Mouse (Mus musculus): Measurements from ENCODE around the gene Slc36a2.

The Slc36a2 gene

DNA sequence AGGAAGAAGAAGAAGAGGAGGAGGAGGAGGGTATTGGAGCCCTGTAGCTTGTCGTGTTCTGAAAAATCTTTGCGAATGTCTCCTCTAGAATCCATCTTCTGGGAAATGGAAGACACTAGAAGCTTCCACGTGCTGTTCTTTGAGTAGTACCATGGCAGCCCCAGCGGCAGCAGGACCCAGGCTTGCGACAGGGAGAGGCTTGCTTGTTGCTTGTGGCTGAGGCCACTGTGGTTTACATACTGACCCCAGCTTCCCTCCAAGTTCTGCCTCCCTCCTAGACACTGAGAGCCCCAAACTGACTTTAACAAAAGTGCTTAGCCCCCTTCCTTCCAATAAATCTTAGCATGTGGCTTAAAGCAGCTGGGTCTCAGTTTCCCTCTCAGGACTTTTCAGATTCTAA, 631 bp downstream of the Slc36a2 start:
- DNase-seq (ENCODE audit: low read depth): no peak

DNA sequence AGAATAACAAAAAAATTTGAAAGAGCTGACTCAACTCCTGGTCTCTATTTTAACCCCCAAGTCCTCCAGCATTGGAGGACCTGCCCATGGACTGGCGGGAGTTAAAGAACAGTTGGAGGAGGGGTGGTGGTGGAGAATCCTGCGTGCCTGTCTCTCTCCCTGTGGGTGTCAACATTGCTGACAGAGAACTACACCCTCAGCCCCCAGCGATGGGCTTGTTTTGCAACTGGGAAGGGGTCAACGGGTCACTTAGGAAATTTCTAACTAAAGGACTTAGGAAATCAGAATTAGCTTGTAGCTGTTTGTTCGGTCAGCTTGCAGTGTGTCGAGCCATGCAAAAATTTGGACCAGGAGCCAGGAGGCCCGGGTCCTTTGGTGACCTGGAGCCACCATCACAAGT, 1.8 kb downstream of the Slc36a2 start:
- no peak for DNase-seq (ENCODE audit: low read depth)

DNA sequence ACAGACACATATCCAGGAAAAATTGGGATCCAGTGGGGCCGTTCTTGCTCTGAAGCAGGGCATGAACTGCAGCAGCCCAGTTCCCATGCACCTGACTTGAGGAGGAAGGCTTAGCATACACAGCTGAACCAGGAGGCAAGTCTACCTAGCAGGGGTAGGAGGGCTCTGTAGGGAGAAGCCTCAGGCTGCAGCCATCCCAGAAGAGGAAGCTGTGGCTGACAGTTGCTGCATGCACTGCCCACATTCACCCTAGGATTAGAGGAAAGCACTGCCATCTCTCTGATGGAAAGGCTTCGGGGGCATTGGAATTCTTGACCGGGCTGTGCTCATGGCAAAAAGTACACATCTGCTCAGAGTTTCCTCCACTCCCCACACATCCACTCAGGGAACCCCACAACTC, 5.0 kb downstream of the Slc36a2 start:
- no peak for DNase-seq (ENCODE audit: low read depth)

DNA sequence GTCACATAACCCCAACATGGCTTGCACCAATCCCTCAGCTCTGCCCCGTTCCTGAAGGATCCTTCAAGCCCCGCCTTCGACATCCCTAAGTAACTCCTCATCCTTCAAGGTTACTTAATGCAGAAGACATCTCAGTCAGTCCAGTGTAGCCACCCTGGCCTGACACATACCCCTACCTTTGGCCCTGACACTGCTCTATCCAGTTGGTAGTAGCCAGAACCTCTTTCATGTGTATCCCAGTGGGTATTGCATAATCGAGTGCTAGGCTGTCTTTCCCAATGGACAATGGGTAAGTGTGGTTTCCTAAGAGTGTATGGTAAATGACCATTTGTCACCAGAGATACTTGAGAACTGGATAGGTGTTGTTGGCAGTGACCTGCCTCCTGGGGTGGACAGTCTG, 6.0 kb downstream of the Slc36a2 start:
- no peak for DNase-seq (ENCODE audit: low read depth)

DNA sequence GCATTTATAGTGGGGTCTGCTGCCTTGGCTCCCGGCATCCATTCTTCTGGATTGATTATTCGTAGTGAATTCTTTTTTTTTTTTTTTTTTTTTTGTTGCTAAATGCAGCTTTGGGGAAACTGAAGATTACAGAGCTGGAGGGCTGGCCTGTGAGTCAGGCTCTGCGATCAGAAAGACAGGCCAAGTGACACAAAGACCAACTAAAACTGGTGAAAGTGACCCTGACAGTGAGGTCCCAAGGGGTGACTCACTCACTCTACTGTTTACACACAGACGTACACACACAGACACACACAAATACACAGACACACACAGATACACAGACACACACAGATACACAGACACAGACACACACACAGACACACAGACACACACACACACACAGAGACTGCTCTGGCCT, 14.4 kb downstream of the Slc36a2 start:
- no peak for DNase-seq (ENCODE audit: low read depth)

DNA sequence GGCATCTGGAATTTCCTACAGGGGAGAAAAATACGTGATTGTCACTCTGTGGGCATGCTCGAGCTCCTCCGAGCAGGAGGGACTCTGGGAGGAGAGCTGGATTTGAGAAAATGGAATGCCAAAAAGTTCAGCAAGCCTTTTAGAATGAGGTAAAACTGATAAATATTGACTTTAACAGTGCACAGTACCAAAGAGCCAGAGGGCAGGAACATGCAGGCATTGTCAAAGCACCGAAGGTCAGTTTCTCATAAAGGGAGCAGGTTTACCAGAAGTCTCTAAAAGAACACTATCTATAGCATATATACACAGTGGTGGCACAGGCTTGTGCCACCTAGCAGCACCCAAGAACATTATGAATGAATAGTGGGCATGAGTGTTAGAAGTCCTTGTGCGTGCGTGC, 16.0 kb downstream of the Slc36a2 start:
- no peak for DNase-seq (ENCODE audit: low read depth)

DNA sequence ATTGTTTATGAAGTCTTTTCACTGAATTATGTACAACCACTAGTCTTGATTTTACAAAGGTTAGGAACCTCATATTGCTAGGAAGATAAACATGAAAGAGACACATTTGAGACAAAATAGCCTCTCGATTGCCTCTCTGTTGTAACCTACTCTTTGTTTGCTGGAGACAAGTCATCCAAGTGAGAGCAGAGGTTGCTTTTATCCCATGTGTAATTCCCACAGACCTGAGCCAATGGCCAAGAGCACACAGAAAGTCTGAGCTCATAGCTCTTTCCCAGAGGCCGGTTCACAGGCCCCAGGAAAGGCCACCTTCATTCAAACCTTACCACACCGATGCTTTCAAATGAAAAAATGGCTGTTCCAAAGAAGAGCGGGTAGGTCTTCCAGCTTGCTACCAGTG, 16.4 kb downstream of the Slc36a2 start:
- DNase-seq (ENCODE audit: low read depth): no peak

DNA sequence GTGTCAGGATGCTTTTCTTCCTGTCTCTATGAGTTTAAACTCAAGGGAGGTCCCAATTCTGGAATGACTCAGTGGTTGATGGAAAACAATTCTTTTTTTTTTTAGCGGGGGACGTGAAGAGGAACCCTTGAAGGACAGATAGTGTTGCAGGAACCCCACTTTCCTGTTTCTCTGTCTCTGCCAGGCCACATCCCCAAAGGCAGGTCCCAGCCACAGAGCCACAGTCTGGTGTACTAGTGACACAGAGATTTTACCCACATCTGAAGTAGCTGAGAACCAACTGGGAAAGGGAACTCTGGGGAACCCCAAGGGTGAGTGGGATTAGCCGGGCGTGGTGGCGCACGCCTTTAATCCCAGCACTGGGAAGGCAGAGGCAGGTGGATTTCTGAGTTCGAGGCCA, 19.1 kb downstream of the Slc36a2 start:
- DNase-seq (ENCODE audit: low read depth): no peak

DNA sequence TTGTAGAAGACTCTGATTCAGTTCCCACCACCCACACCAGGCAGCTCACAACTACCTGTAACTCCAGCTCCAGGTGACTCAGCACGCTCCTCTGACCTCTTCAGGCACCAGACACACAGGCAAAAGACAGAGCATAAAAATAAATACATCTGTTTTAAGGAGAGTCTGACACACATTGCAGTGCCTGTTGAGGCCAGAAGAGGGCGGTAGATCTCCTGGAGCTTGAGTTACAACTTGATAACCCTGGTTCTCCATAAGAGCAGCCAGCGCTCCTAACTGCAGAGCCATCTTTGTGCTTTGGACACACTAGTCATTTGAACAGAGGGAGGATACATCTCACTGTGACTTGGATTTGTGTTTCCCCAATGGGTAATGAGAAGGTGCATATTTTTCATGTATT, 20.2 kb downstream of the Slc36a2 start:
- no peak for DNase-seq (ENCODE audit: low read depth)

DNA sequence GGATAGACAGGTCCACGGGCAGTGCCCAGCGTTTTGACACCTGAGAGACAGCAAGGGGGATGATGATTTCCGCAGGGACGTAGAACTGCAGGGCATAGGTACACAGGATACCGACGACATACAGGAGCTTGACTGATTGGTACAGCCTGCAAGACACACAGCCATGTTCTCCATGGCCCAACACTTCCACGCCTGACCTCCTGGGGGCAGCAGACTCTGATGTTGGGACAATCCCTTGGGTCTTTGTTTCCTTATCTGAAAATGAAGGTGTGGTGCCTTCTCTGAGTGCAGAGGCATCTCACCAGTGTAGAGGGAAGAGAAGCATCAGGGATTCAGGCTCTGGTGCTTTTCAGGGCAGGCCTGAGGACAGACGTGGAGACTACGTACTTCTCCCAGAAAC, 22.2 kb downstream of the Slc36a2 start:
- DNase-seq (ENCODE audit: low read depth): no peak

DNA sequence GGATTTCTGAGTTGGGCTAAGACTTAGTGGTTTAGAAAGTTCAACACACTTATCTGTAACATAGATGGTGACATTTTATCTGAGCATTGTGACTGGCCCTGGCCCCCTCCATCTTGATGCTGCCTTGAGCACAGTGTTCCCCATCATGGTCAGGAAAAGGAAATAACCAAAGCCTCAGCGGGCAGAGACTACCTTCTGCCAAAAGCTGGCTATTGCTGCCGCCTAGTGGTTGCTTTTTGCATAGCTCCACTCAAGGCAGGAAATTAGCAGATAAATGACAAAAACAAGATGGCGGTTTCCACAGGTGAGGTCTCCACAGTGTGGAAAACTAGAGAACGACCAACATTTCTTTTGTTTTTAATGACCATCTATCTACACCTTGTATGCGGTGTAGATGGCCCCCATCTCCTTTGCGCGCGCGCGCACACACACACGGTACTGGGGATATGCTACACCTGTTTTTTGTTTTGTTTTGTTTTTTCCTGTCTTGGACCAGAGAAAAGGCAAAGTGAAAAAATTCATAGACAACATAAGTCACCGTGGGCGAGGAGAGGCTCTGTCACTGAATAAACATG, 26.0 kb downstream of the Slc36a2 start:
- peak; percentile 56 for DNase-seq (ENCODE audit: low read depth)

DNA sequence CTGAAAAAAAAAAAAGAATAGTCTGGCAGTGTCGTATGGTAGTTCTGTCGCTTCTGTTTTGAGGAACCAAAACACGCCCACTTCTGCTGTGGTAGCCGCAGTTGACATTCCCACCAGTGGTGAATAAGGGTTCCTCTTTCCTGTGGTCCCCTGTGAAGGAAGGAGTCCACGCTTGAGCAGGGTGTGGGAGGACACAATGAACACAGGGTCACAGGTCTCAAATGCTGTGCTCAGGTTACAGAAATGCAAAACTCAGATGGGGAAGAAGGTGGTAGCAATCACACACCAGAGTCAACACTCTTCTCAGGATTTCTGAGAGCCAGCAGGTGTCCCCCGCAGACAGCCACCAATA, 29.8 kb downstream of the Slc36a2 start:
- no peak for DNase-seq (ENCODE audit: low read depth)

DNA sequence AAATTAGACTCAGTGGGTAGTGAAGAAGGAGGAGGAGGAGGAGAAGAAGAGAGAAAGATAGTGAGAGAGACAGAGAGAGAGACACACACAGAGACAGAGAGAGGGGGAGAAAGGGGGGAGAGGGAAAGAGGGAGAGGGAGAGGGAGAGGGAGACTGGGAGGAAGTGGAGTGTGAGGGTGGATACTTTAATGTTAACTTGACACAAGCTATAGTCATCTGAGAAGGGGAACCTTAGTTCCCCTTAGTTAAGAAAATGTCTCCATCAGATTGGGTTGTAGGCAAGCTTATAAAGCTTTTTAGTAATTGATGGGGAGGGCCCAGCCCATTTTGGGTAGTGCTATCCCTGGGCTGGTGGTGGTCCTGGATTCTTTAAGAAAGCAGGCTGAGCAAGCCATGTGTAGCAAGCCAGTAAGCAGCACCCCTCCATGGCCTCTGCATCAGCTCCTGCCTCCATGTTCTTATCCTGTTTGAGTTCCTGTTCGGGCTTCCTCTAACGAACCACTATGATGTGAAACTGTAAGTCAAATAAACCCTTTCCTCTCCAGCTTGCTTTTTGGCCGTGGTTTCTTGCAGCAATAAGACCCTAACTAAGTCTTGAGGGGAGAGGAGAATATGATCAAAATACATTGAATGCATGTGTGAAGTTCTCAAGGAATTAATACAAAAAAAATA, 30.3 kb downstream of the Slc36a2 start:
- DNase-seq (ENCODE audit: low read depth): no peak

DNA sequence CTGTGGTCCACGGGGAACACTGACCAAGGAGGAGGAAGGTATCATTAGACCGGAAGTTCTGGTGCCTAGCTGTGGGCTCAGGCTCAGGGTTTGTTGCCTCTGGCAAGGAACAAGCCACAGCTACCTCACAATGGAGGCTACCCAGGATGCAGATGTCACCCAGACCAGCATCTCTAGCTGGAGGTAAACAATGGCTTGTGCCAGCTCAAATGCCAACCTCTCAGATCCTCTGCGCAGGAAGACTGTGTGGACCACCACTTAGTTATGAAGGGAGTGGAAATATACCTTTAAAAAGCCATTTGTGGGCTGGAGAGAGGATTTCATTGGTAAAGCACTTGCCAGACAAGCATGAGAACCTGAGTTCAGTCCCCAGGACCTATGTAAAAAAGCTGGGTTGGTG, 33.3 kb downstream of the Slc36a2 start, which contains the start of gene Slc36a3:
Gene Slc36a3 (minus strand): TSS at position 101 of the 400 bp plus-strand sequence.
- no peak for DNase-seq (ENCODE audit: low read depth)

DNA sequence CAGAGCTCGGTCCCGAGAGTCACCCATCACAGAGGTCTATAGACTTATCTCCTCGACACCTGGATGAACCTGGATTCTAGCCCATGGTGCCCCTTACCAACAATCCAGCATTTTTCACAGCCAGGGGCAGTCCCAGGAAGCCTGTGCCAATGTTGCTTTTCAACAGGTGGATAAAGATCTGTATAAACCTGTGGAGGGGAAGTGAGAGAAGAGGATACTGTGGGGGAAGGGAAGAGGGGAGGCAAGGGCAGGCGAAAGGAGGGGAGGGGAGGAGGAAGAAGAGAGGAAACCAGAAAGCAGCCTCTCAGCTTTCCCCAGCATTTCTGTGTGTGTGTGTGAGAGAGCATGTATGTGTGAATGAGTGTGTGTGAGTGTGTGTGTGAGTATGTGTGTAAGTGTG, 36.4 kb downstream of the Slc36a2 start:
- no peak for DNase-seq (ENCODE audit: low read depth)

DNA sequence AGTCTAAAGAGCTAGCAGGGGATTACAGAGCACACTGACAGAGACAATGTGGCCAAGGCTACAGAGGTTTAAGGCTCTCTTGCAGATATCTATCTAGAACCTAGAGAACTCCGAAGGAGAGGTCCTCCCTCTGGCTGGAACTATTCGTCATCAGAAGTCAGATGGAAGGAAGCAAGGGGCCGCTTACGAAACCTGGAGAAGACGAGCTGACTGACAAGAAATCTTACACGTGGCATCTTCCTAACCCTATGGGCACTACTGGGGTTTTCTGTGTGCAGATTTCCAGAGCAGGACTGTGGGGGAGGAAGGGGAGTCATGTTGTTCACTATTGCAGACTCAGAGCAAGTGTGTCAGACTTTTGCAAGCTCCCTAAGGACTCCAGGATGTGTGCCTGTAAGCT, 37.5 kb downstream of the Slc36a2 start:
- DNase-seq (ENCODE audit: low read depth): no peak

DNA sequence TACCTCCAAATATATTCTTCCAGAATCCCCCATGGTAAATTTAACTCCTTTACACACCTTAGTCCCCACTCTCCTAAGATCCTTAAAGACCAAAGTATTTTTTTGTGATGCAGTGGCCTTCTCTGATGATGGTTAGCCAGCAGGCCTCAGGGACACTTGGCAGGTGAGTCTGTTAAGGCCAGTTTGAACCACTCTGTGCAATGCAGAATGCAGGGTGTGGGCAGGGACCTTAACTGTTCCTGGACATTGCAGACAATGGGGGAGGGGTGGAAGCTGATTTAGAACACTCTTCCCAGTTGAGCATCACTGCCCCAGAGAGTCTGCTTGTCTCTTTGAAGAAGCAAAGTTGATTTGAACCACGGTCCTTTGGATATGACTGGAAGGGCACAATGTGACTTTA, 38.0 kb downstream of the Slc36a2 start:
- DNase-seq (ENCODE audit: low read depth): no peak

DNA sequence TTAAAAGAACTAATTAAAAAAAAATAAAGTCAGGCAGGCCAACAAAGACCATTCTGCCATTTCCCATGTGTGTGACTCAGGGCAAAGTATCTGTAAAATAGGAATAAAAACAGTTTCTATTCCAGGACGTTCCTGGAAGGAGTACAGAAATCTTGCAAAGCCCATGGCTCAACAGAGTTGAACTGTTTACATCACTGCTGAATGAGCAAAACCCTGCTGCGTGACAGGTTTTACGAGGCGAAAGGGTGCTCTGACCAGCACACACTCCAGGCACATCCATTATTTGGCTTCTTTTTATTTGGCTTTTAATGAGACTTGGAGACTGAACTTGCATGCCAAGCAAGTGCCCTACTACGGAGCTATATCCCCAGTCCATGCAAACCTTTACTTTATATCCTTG, 40.9 kb downstream of the Slc36a2 start:
- peak; percentile 29 for DNase-seq (ENCODE audit: low read depth)

DNA sequence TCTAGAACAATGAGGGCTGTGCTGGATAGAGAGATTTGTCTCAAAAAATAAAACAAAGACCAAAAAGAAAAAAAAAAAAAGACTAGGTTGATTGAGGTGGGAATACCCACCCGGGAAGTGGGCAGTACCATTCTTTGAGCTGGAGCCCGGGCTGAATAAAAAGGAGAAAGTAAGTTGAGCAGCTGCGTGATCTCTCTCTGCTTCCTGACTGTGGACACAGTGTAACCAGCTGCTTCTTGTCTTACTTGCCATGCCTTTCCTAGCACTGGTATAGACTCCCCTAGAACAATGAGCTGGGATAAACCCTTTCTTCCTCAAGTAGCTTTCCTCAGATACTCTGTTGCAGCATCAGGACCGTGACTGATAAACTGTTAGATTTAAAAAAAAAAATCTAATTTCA, 43.4 kb downstream of the Slc36a2 start:
- DNase-seq (ENCODE audit: low read depth): no peak

DNA sequence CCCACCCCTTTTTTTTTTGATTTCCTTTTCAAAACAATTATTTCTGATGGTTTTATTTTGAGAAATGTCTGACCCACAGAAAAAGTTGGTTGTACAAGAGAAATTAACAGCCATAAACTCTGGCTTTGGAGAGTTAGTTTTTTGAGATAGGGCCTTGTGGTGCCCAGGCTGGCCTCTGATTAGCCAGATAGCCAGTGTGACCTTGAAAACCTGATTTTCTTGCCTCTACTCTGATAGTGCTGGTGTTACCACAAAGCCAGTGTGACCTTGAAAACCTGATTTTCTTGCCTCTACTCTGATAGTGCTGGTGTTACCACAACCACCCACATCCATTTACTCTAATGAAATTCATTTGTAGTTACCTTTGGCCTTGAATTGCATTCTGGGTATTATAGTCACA, 47.2 kb downstream of the Slc36a2 start:
- DNase-seq (ENCODE audit: low read depth): no peak

DNA sequence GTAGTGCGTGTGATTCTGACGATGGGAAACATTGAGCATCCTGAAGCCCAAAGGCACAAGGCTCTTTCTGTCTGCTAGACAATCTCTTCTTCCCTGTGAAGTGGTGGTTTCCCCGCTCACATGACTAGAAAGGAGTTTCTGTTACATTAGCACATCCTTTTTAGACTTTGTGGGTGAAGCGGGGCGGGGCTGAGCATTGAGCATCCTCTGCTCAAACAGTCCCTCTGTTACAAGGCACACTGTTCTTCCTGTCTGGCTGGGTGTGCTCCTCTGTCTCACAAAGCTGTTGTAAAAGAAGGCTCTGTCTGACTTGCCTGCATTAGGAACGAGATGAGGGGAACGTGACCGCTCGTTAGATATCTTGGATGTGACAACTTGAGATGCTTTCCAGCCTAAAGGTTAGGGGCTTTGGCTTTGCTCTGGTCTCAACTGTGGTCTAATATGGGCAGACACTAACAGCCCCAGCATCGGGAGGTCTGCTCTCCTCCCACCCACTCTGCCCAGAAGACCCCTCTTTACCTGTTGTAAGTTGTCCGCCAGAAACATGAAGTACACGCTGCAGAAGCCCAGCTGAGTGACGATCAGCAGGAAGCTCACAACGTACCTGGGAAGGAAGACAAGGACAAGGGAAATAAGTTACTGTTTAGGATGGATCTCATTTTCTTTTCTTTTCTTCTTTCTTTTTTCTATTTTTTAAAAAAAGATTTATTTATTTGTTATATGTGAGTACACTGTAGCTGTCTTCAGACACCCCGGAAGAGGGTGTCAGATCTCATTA, 47.9 kb downstream of the Slc36a2 start:
- no peak for DNase-seq (ENCODE audit: low read depth)

DNA sequence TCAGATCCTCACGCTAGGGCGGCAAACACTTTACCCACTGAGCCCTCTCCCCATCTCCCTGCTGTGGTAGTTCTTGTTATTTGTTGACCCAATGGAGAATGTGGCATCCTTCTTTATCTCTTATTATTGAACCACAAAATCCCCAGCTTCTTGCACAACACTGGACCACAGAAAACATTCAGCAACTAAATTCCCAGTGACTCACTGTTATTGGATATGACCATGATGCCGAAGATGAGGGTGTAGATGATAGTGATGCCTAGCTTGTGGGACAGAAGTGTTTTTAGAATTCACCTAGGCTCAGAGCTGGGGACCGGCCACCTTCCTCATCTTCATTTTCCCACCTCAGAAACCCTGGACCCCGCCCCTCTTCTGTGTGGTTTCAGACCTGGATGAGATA, 50.0 kb downstream of the Slc36a2 start:
- DNase-seq (ENCODE audit: low read depth): peak; percentile 7

DNA sequence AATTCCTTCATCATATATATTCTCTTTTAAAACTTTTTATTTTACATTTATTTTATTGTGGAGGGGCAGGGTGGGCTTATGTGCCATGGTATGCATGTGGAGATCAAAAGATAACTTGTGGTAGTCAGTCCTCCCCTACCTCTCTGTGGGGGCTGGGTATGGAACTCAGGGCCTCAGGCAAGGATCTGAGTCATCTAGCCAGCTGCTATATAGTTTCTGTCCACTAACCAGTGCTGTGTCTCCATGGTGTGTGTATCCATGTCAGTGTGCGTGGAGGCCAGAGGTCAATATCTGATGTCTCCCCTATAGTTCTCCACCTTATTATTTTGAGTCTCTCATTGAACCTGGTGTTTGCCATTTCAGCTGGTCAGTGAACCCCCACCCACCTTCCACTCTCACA, 50.5 kb downstream of the Slc36a2 start:
- DNase-seq (ENCODE audit: low read depth): no peak

DNA sequence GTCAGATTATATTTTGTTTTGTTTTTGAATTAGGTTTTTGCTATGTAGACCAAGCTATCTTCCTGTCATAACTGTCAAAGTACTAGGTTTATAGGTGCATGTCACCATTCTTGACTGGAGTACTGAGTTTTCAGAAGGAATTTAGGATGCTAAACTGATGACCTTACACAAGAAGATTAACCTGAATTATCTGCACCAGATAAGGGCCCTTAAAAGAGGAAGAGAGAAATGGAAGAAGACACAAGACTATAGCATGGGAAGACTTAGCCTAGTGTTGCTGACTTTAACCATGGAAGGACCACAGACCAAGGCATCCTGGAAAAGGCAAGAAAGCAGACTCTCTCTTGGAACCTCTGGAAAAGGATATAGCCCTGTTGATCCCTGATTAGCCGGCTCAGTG, 51.7 kb downstream of the Slc36a2 start:
- no peak for DNase-seq (ENCODE audit: low read depth)
